Mouse (Mus musculus): ENCODE results near the gene Ccdc163. TPM values are rescaled to one million over a fixed set of nuclear protein-coding genes. Genes with fewer than 3 reads are reported as not detected.
"Not testable (repeated sequence)": the region's sequence is repeated elsewhere in the genome, so short reads cannot be mapped to it uniquely, and the experiment has no call there.

Gene Ccdc163
- total RNA-seq, 1 experiment = 21.9 TPM

DNA sequence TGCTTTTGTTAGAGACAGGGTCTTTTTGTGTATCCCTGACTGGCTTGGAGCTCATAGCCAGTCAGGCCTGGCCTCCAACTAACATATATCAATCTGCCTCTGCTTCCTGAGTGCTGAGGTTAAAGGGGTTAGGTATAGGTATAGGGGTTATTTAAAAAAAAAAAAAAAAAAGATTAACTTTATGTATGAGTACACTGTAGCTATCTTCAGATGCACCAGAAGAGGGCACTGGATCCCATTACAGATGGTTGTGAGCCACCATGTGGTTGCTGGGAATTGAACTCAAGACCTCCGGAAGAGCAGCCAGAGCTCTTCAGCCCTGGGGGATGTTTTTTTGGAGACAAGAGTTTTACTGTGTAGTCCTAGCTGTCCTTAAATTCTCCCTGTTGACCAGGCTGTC is 46.3 kb upstream of the Ccdc163 start:
- in situ Hi-C loops (cut with MboI; ENCODE audit: low sequenced_read_pairs in 2 of 2, unreplicated experiment in 2 of 2) = no loop called here

GRCm38 (mm10) chr4:116666625-116667024 is 41.7 kb upstream of the Ccdc163 start:
- no peaks in the 10 kb centered on the region for H3K36me3 ChIP-seq (ENCODE audit: control insufficient read depth, insufficient read depth, low read length, poor library complexity, severe bottlenecking)
- in situ Hi-C loops (cut with MboI; ENCODE audit: low sequenced_read_pairs in 2 of 2, unreplicated experiment in 2 of 2) = no loop called here
- H3K9ac ChIP-seq (ENCODE audit: insufficient read depth, low read depth, low read length, poor library complexity, severe bottlenecking) = no peak overlapping the region
- no peaks in the 10 kb centered on the region for H3K9me3 ChIP-seq (ENCODE audit: control insufficient read depth, insufficient read depth, low read depth, low read length)
- H3K4me1 ChIP-seq (ENCODE audit: control insufficient read depth in 2 of 2, insufficient read depth in 2 of 2, low read length in 2 of 2, poor library complexity in 1 of 2) = peaks cover 0 to 3% of the 10 kb centered on the region in 2 experiments; a peak in 1 of 4 replicates
- TF ChIP-seq HCFC1 (IDR thresholded peaks at IDR 0.05; ENCODE audit: borderline replicate concordance, insufficient read depth, low read length) (no peak), ZNF384 (IDR thresholded peaks at IDR 0.05; ENCODE audit: low read depth, low read length) (no peak), ZC3H11A (IDR thresholded peaks at IDR 0.05; ENCODE audit: borderline replicate concordance, low read depth, low read length) (no peak), MAFK (IDR thresholded peaks at IDR 0.05; ENCODE audit: insufficient read depth, low read depth, low read length) (no peak), CHD2 (IDR thresholded peaks at IDR 0.05; ENCODE audit: low read depth, low read length) (no peak)
- H3K27ac ChIP-seq (ENCODE audit: insufficient read depth, low read depth, low read length, poor library complexity, severe bottlenecking) = no peak overlapping the region
- DNase-seq (ENCODE audit: low read depth, low spot score) = no peak
- H3K4me3 ChIP-seq (ENCODE audit: insufficient read depth in 1 of 2, low read depth in 1 of 2, low read length in 2 of 2, poor library complexity in 1 of 2, severe bottlenecking in 1 of 2) = no peak overlapping the region

More for the DNA sequence above, 46.3 kb upstream of the Ccdc163 start:
- no peak overlapping the region for H3K9ac ChIP-seq (ENCODE audit: insufficient read depth, low read depth, low read length, poor library complexity, severe bottlenecking)
- H3K36me3 ChIP-seq (ENCODE audit: control insufficient read depth, insufficient read depth, low read length, poor library complexity, severe bottlenecking) = no peaks in the 10 kb centered on the region
- no peak overlapping the region for H3K27ac ChIP-seq (ENCODE audit: insufficient read depth, low read depth, low read length, poor library complexity, severe bottlenecking)
- no peaks in the 10 kb centered on the region for H3K9me3 ChIP-seq (ENCODE audit: control insufficient read depth, insufficient read depth, low read depth, low read length)
- peaks cover 4 to 9% of the 10 kb centered on the region in 2 experiments; a peak in 2 of 4 replicates for H3K4me1 ChIP-seq (ENCODE audit: control insufficient read depth in 2 of 2, insufficient read depth in 2 of 2, low read length in 2 of 2, poor library complexity in 1 of 2)
- no peak for DNase-seq (ENCODE audit: low read depth, low spot score)
- TF ChIP-seq ZNF384 (IDR thresholded peaks at IDR 0.05; ENCODE audit: low read depth, low read length) = peak; percentile 81
- TF ChIP-seq CHD2 (IDR thresholded peaks at IDR 0.05; ENCODE audit: low read depth, low read length) = no peak
- no peak overlapping the region for H3K4me3 ChIP-seq (ENCODE audit: insufficient read depth in 1 of 2, low read depth in 1 of 2, low read length in 2 of 2, poor library complexity in 1 of 2, severe bottlenecking in 1 of 2)

GRCm38 (mm10) chr4:116668145-116668544 is 40.2 kb upstream of the Ccdc163 start:
- Histone ChIP-seq H3K4me3 (ENCODE audit: insufficient read depth in 1 of 2, low read depth in 1 of 2, low read length in 2 of 2, poor library complexity in 1 of 2, severe bottlenecking in 1 of 2) (no peak overlapping the region), H3K9me3 (ENCODE audit: control insufficient read depth, insufficient read depth, low read depth, low read length) (no peaks in the 10 kb centered on the region), H3K4me1 (ENCODE audit: control insufficient read depth in 2 of 2, insufficient read depth in 2 of 2, low read length in 2 of 2, poor library complexity in 1 of 2) (no peaks in the 10 kb centered on the region), H3K27ac (ENCODE audit: insufficient read depth, low read depth, low read length, poor library complexity, severe bottlenecking) (no peak overlapping the region), H3K36me3 (ENCODE audit: control insufficient read depth, insufficient read depth, low read length, poor library complexity, severe bottlenecking) (no peaks in the 10 kb centered on the region), H3K9ac (ENCODE audit: insufficient read depth, low read depth, low read length, poor library complexity, severe bottlenecking) (no peak overlapping the region)
- no peak for DNase-seq (ENCODE audit: low read depth, low spot score)
- in situ Hi-C loops (cut with MboI; ENCODE audit: low sequenced_read_pairs in 2 of 2, unreplicated experiment in 2 of 2) = no loop called here
- no peak for TF ChIP-seq HCFC1 (IDR thresholded peaks at IDR 0.05; ENCODE audit: borderline replicate concordance, insufficient read depth, low read length)
- TF ChIP-seq MAFK (IDR thresholded peaks at IDR 0.05; ENCODE audit: insufficient read depth, low read depth, low read length) = no peak
- TF ChIP-seq ZNF384 (IDR thresholded peaks at IDR 0.05; ENCODE audit: low read depth, low read length) = no peak
- TF ChIP-seq ZC3H11A (IDR thresholded peaks at IDR 0.05; ENCODE audit: borderline replicate concordance, low read depth, low read length) = no peak
- TF ChIP-seq CHD2 (IDR thresholded peaks at IDR 0.05; ENCODE audit: low read depth, low read length) = no peak

- in situ Hi-C loops (cut with MboI; ENCODE audit: low sequenced_read_pairs in 2 of 2, unreplicated experiment in 2 of 2) = no loop called here
- H3K9me3 ChIP-seq (ENCODE audit: control insufficient read depth, insufficient read depth, low read depth, low read length) = no peaks in the 10 kb centered on the region
These were observed 39.0 kb upstream of the Ccdc163 start for GRCm38 (mm10) chr4:116669291-116669690.

GRCm38 (mm10) chr4:116672785-116673184 is 35.5 kb upstream of the Ccdc163 start:
- H3K4me3 ChIP-seq (ENCODE audit: insufficient read depth in 1 of 2, low read depth in 1 of 2, low read length in 2 of 2, poor library complexity in 1 of 2, severe bottlenecking in 1 of 2) = no peak overlapping the region
- H3K9me3 ChIP-seq (ENCODE audit: control insufficient read depth, insufficient read depth, low read depth, low read length) = no peaks in the 10 kb centered on the region
- no peaks in the 10 kb centered on the region for H3K4me1 ChIP-seq (ENCODE audit: control insufficient read depth in 2 of 2, insufficient read depth in 2 of 2, low read length in 2 of 2, poor library complexity in 1 of 2)
- DNase-seq (ENCODE audit: low read depth, low spot score) = no peak
- in situ Hi-C loops (cut with MboI; ENCODE audit: low sequenced_read_pairs in 2 of 2, unreplicated experiment in 2 of 2) = no loop called here
- H3K9ac ChIP-seq (ENCODE audit: insufficient read depth, low read depth, low read length, poor library complexity, severe bottlenecking) = no peak overlapping the region
- no peak overlapping the region for H3K27ac ChIP-seq (ENCODE audit: insufficient read depth, low read depth, low read length, poor library complexity, severe bottlenecking)
- no peaks in the 10 kb centered on the region for H3K36me3 ChIP-seq (ENCODE audit: control insufficient read depth, insufficient read depth, low read length, poor library complexity, severe bottlenecking)
- no peak for TF ChIP-seq CHD2 (IDR thresholded peaks at IDR 0.05; ENCODE audit: low read depth, low read length)
- TF ChIP-seq ZC3H11A (IDR thresholded peaks at IDR 0.05; ENCODE audit: borderline replicate concordance, low read depth, low read length) = no peak
- TF ChIP-seq MAFK (IDR thresholded peaks at IDR 0.05; ENCODE audit: insufficient read depth, low read depth, low read length) = no peak
- TF ChIP-seq HCFC1 (IDR thresholded peaks at IDR 0.05; ENCODE audit: borderline replicate concordance, insufficient read depth, low read length) = no peak
- no peak for TF ChIP-seq ZNF384 (IDR thresholded peaks at IDR 0.05; ENCODE audit: low read depth, low read length)

More at GRCm38 (mm10) chr4:116669291-116669690, 39.0 kb upstream of the Ccdc163 start:
- Histone ChIP-seq H3K27ac (ENCODE audit: insufficient read depth, low read depth, low read length, poor library complexity, severe bottlenecking) (no peak overlapping the region), H3K4me3 (ENCODE audit: insufficient read depth in 1 of 2, low read depth in 1 of 2, low read length in 2 of 2, poor library complexity in 1 of 2, severe bottlenecking in 1 of 2) (no peak overlapping the region), H3K9ac (ENCODE audit: insufficient read depth, low read depth, low read length, poor library complexity, severe bottlenecking) (no peak overlapping the region), H3K36me3 (ENCODE audit: control insufficient read depth, insufficient read depth, low read length, poor library complexity, severe bottlenecking) (no peaks in the 10 kb centered on the region), H3K4me1 (ENCODE audit: control insufficient read depth in 2 of 2, insufficient read depth in 2 of 2, low read length in 2 of 2, poor library complexity in 1 of 2) (no peaks in the 10 kb centered on the region)
- TF ChIP-seq MAFK (IDR thresholded peaks at IDR 0.05; ENCODE audit: insufficient read depth, low read depth, low read length) (no peak), HCFC1 (IDR thresholded peaks at IDR 0.05; ENCODE audit: borderline replicate concordance, insufficient read depth, low read length) (no peak), ZNF384 (IDR thresholded peaks at IDR 0.05; ENCODE audit: low read depth, low read length) (no peak), ZC3H11A (IDR thresholded peaks at IDR 0.05; ENCODE audit: borderline replicate concordance, low read depth, low read length) (no peak), CHD2 (IDR thresholded peaks at IDR 0.05; ENCODE audit: low read depth, low read length) (no peak)
- DNase-seq (ENCODE audit: low read depth, low spot score) = no peak

DNA sequence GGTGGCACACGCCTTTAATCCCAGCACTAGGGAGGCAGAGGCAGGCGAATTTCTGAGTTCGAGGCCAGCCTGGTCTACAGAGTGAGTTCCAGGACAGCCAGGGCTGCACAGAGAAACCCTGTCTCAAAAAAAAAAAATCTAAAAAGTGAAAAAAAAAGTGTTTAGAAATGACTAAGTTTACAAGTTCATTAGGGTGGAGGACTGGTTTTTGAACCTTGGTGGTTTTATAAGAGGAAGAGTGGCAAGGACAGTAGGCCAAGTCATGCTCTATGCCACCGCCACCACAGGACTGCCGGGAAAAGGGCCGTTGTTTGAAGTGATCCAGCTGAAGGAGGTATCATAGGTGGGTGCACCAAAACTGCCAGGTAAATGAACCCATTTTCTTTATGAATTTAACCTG is 33.5 kb upstream of the Ccdc163 start:
- H3K9ac ChIP-seq (ENCODE audit: insufficient read depth, low read depth, low read length, poor library complexity, severe bottlenecking); H3K9me3 ChIP-seq (ENCODE audit: control insufficient read depth, insufficient read depth, low read depth, low read length); H3K27ac ChIP-seq (ENCODE audit: insufficient read depth, low read depth, low read length, poor library complexity, severe bottlenecking); H3K4me1 ChIP-seq (ENCODE audit: control insufficient read depth in 2 of 2, insufficient read depth in 2 of 2, low read length in 2 of 2, poor library complexity in 1 of 2); in situ Hi-C loops (cut with MboI; ENCODE audit: low sequenced_read_pairs in 2 of 2, unreplicated experiment in 2 of 2); H3K36me3 ChIP-seq (ENCODE audit: control insufficient read depth, insufficient read depth, low read length, poor library complexity, severe bottlenecking); H3K4me3 ChIP-seq (ENCODE audit: insufficient read depth in 1 of 2, low read depth in 1 of 2, low read length in 2 of 2, poor library complexity in 1 of 2, severe bottlenecking in 1 of 2); DNase-seq (ENCODE audit: low read depth, low spot score): not testable (repeated sequence)

Data from ES-E14 (cell line).